Mouse (Mus musculus) midbrain, embryonic 13.5 days (tissue): ENCODE measurements at regions not wholly inside any gene's neighbourhood (a gene's known extent, or its start where the extent isn't known, plus 50 kb on each side); places are given as distances from the start of the nearest gene placed in this dataset.

Source experiments
- ATAC-seq: fragments of 200-750 bp; cut with Nextera tagmentation; 2 replicates; pipeline ENCODE4 v1.8.0; 2017; ENCODE audit warnings: mild to moderate bottlenecking, moderate TSS enrichment, moderate library complexity
- H3K27ac ChIP-seq: fragments of 300-500 bp; sonication (generic); 2 replicates; pipeline ENCODE4 v1.5.1; 2015; ENCODE audit warnings: inconsistent platforms, mild to moderate bottlenecking, moderate library complexity
- H3K27me3 ChIP-seq: fragments of 300-500 bp; sonication (generic); 2 replicates; pipeline ENCODE4 v1.6.1; 2015; ENCODE audit warnings: mild to moderate bottlenecking, inconsistent platforms
- H3K36me3 ChIP-seq: fragments of 300-500 bp; sonication (generic); 2 replicates; pipeline ENCODE4 v1.6.1; 2015; ENCODE audit warnings: mild to moderate bottlenecking, inconsistent platforms
- H3K4me1 ChIP-seq: fragments of 300-500 bp; sonication (generic); replicated peaks from 2 replicates; pipeline ENCODE4 v1.6.1; 2015; ENCODE audit warnings: inconsistent platforms
- H3K4me2 ChIP-seq: fragments of 300-500 bp; sonication (generic); replicated peaks from 2 replicates; pipeline ENCODE4 v1.6.1; 2015; ENCODE audit warnings: moderate library complexity, mild to moderate bottlenecking, inconsistent platforms
- H3K4me3 ChIP-seq: fragments of 300-500 bp; sonication (generic); replicated peaks from 2 replicates; pipeline ENCODE4 v1.5.1; 2015; ENCODE audit warnings: mild to moderate bottlenecking, inconsistent platforms
- H3K9ac ChIP-seq: fragments of 300-500 bp; sonication (generic); replicated peaks from 2 replicates; pipeline ENCODE4 v1.6.1; 2015; ENCODE audit warnings: mild to moderate bottlenecking, inconsistent platforms
- H3K9me3 ChIP-seq: fragments of 300-500 bp; sonication (generic); 2 replicates; pipeline ENCODE4 v1.6.1; 2016; ENCODE audit warnings: mild to moderate bottlenecking, inconsistent platforms
- WGBS: fragments of 180-500 bp; shearing (Covaris S2); methylation state at CpG from one replicate; pipeline ENCODE4 v1.1.7; 2015; 5-methylcytosine and 5-hydroxymethylcytosine counted together

DNA sequence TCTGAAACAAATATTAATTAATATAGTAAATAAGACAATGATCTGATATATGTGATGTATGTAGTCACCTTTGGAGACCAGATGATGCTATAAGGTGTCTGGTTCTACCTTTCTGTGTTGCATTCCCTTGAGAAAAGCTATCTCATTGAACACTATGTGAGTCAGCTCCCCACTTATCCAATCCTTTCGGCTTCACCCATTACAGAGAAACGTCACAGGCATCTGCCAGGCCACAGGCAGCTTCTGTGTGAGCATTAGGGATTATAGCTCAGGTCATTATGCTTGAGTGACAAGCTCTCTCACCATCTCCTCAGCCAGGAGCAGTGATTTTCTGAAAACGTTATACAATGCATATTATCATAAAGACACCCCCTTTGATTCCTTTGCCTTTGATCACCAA is 276.7 kb upstream of the Cntnap5b start:
- H3K27me3 ChIP-seq = no peaks in the 10 kb centered on the region
- 24% methylated on average over 3 of the region's 3 CpGs for WGBS
- no peak overlapping the region for H3K4me3 ChIP-seq
- no peaks in the 10 kb centered on the region for H3K36me3 ChIP-seq
- ATAC-seq = peak; percentile 66
- H3K9me3 ChIP-seq = no peaks in the 10 kb centered on the region
- H3K4me1 ChIP-seq = 0 out of 2 replicates have a peak, but pooled peaks cover 3% of the 10 kb centered on the region
- no peak overlapping the region for H3K27ac ChIP-seq
- H3K4me2 ChIP-seq = no peak overlapping the region
- no peak overlapping the region for H3K9ac ChIP-seq

DNA sequence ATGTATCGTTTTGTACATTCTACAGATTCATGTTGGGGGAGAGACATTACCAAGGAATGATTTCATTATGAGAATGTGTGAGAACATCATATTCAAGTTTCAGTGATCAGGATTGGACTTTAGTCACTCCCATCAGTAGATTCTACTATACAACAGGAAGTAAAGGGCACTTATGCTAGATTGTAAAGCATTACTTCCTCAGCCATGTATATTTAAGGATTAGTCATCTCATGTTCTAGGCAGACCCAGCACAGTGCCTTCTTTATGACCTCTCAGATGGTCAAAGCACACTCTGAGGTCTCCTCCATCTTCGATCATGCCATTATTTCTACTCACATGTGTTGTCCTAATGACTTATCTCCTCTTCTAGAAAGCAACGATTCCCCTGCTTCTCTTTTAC is 275.1 kb upstream of the Cntnap5b start:
- H3K9me3 ChIP-seq = no peaks in the 10 kb centered on the region
- H3K36me3 ChIP-seq = no peaks in the 10 kb centered on the region
- H3K4me2 ChIP-seq = no peak overlapping the region
- ATAC-seq = no peak
- WGBS = 83% methylated on average over 3 of the region's 3 CpGs
- no peak overlapping the region for H3K27ac ChIP-seq
- 0 out of 2 replicates have a peak, but pooled peaks cover 3% of the 10 kb centered on the region for H3K4me1 ChIP-seq
- no peak overlapping the region for H3K9ac ChIP-seq
- no peaks in the 10 kb centered on the region for H3K27me3 ChIP-seq
- H3K4me3 ChIP-seq = no peak overlapping the region
